Mouse (Mus musculus): ENCODE data around the gene Uhrf1. TPM values are rescaled to one million over a fixed set of nuclear protein-coding genes. Genes with fewer than 3 reads are reported as not detected.
A peak's percentile ranks its signal among the peaks of the same experiment; 100 is the strongest.

Gene Uhrf1
- total RNA-seq, 2 experiments from 2014 or later, result 0.35 to 1.1 TPM

DNA sequence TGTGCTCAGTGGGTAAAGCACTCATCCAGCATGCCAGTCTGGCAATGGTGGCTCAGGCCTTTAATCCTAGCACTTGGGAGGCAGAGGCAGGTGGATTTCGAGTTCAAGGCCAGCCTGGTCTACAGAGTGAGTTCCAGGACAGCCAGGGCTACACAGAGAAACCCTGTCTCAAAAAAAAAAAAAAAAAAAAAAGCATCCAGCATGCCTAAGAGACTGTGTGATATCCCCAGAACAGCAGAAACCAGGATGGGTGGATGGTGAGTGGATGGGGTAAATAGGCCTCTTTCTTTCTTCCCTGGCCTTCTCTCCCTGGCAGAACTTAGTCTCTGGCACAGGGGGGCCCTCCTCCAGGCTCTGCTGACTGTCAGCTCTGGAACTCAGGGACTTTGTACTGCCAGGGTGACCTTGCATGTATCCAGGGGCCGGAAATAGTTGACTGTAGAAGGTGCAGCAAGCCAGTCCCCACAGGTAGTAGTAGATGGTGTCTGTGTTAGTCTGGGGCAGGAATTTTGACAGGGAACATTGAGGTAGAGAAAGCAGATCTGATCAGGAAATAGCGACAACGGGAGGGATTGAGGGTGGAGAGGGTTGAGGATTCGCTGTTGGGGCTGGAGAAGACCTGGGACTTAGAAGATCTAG lies 27.2 kb upstream of the Uhrf1 start:
- DNase-seq (ENCODE audit: low spot score in 2 of 2), result no peak

DNA sequence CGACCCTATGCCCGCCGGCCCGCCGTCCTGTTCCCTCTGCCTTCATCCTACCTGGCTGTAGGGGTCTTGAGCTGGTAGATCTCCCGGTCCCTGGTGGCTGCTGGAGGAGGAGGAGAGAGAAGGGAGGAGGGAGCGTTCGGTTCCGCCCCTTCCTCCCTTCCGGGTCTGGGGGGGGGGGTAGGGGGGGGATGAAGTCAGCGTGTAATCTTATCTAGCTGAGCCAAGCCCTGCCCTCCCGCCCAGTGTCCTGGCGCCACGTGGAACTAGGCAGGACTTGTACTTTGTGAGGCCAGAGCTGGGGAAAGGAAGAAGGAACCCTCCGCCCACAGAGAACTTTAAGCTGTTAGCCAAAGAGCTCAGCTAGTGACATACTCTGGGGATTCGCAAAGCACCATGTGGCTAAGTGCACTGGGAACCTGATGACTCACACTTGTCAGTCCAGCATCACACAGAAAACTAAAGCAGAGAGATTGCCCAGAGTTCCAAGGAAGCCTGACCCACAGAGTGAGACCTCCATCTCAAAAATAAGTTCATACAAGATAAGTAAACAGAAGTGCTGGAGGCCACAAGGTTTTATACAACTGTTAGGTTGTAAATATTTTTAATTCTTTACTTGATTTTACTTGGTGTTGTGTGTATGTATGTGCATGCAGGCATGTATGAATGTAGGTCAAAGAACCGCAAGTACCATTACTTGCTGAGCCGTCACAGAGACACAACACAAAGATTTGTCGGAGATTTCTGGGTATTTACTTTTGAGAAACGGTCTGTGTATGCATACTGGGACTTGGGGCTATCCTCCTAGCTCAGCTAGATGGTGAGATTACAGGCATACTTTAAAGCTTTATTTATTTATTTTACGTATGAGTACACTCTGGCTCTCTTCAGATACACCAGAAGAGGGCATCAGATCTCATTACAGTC lies 26.2 kb upstream of the Uhrf1 start, which contains the start of gene Ticam1:
Ticam1 (minus strand) TSS at position 144 of the 924 bp plus-strand sequence.
- peak; percentile 74 to 80 for DNase-seq (ENCODE audit: low spot score in 2 of 2)

- DNase-seq (ENCODE audit: low spot score in 2 of 2), result no peak
Measured at GRCm38 (mm10) chr17:56277567-56277893, 25.6 kb upstream of the Uhrf1 start.

DNA sequence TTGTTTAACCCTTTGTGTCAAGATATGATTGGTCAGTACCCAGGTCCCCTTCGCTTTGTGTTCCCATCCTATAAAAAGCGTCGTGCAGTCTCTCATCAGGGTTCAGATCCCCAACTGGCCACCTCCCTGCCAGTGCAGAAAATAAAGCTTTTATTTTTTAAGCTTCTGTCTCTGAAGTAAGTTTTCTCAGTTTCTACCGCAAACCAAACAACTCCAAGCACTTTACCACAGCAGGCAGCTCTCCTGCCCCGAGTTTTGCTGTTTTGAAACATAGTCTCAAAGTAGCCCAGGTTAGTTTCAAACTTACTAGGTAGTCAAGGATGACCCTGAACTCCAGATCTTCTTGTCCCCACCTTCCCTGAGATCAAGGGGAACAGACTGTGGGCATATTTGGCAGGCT lies 24.8 kb upstream of the Uhrf1 start:
- DNase-seq (ENCODE audit: low spot score in 2 of 2), result no peak

GRCm38 (mm10) chr17:56279481-56280155 lies 23.5 kb upstream of the Uhrf1 start:
- DNase-seq (ENCODE audit: low spot score in 2 of 2), result no peak

- no peak for DNase-seq (ENCODE audit: low spot score in 2 of 2)
Measured at GRCm38 (mm10) chr17:56281193-56281592, 21.9 kb upstream of the Uhrf1 start.

DNA sequence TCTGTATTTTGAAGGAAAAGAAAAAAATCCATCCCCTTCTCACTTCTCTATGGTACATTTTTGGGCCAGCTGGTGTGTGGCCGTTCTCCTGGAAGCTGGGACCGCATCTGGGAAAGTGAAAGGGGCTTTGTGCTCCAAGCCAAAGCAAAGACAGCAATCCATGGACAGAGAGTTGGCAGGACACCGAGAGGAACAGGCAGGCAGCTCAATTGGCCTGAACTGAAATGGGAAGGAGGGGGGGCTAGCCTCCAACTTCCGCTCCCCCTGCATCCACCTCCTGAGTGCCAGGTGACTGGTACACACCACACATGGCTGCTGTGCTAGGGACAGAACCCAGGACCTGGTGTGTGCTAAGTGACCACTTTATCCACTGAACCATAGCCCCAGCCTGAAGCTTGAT lies 20.3 kb upstream of the Uhrf1 start:
- DNase-seq (ENCODE audit: low spot score in 2 of 2), result peak in 1 of 2 experiments; percentile 45

GRCm38 (mm10) chr17:56283316-56283715 lies 19.8 kb upstream of the Uhrf1 start:
- peak; percentile 50 to 70 for DNase-seq (ENCODE audit: low spot score in 2 of 2)

- no peak for DNase-seq (ENCODE audit: low spot score in 2 of 2)
Measured at GRCm38 (mm10) chr17:56285995-56286394, 17.1 kb upstream of the Uhrf1 start.

- no peak for DNase-seq (ENCODE audit: low spot score in 2 of 2)
Measured at GRCm38 (mm10) chr17:56287830-56288229, 15.3 kb upstream of the Uhrf1 start.

DNA sequence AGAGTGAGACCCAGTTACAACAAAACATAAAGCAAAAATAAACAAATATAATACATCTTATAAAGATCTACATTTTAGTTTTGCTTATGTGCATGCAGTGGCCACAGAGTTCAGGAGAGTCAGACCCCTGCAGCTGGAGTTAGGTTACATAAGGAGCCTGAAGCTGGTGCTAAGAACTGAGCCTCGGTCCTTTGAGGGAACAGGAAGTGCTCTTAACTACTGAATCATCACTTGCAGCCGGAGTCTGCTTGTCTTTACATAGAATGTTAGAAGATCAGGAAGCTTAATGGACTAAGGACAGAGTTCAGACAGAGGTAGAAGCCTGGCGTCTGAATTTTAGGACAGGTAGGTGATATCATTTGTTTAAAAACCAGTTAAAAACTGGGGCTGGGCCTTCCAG lies 14.3 kb upstream of the Uhrf1 start:
- DNase-seq (ENCODE audit: low spot score in 2 of 2), result no peak

- no peak for DNase-seq (ENCODE audit: low spot score in 2 of 2)
Measured at GRCm38 (mm10) chr17:56289371-56290331, 13.5 kb upstream of the Uhrf1 start.

DNA sequence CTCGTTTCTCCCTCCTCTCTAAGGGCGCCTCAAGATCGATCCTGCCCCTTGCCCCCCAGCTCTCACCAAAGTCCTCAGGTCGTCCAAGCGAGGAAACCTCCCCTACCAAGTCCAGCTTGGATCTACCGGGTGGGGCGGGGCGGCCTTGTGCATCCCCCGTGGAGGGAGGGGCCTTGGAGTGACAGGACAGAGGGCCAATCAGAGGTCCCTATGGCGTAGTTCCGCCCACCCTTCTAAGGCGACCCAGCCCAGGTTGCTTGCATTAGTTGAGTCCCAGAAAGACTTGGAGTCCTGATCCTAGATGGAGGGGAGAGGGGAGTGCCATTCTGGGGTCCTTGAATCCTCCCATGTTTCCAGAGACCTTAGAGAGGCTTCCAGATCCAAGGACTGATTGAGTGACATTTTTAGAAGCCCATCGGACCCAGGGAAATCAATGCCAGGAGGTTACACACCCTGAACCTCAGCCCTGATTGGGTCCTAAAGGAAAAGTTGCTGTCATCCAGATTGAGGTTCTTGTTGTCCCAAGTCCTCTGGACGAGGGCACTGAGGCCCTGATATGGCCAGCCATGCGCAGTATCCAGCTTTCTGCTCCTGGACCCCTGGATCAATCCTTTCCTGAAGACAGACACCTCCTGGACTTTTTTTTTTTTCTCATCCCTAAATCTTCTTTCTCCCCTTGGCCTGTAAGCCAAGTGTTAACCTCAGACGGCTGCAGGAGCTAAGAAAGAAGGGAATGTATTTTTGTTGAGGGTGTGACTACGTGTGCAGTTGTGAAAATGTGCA lies 12.5 kb upstream of the Uhrf1 start:
- DNase-seq (ENCODE audit: low spot score in 2 of 2), result peak in 1 of 2 experiments; percentile 53

DNA sequence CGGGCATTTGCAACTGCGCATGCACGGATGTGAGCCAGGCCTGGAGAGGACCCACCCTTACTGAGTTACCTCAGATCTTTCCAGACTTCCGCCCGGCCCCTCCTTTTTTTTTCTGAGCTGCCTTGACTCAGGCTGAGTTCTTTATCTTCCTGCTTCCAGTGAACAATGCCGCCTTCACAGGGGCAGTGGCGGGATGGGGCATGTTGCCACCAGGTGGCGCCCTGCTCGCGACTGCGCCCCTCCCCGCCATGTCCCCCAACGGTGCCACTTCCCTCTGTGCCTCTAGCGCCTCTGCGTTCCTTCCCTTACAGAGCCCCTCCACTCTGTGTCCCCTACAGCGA lies 12.0 kb upstream of the Uhrf1 start:
- DNase-seq (ENCODE audit: low spot score in 2 of 2), result peak; percentile 61 to 63

- DNase-seq (ENCODE audit: low spot score in 2 of 2), result no peak
Measured at GRCm38 (mm10) chr17:56291826-56292475, 11.2 kb upstream of the Uhrf1 start.

GRCm38 (mm10) chr17:56292531-56293222 lies 10.4 kb upstream of the Uhrf1 start, which contains the start of gene Plin3:
Gene Plin3, minus strand, starts transcription at chr17:56292873.
- no peak for DNase-seq (ENCODE audit: low spot score in 2 of 2)

- DNase-seq (ENCODE audit: low spot score in 2 of 2), result no peak
Measured at GRCm38 (mm10) chr17:56293291-56293690, 9.8 kb upstream of the Uhrf1 start.

- peak in 1 of 2 experiments; percentile 53 for DNase-seq (ENCODE audit: low spot score in 2 of 2)
Measured at GRCm38 (mm10) chr17:56294241-56294640, 8.9 kb upstream of the Uhrf1 start.

- no peak for DNase-seq (ENCODE audit: low spot score in 2 of 2)
Measured at GRCm38 (mm10) chr17:56296201-56296600, 6.9 kb upstream of the Uhrf1 start.
